Mouse (Mus musculus) heart, embryonic 13.5 days (tissue): ENCODE data around the gene Cd83. TPM values are rescaled to one million over a fixed set of nuclear protein-coding genes. Genes with fewer than 3 reads are reported as not detected.
A peak's percentile ranks its signal among the peaks of the same experiment; 100 is the strongest.

Experiments used
- ATAC-seq: fragments of 200-750 bp; cut with Nextera tagmentation; 2 replicates; pipeline ENCODE4 v1.8.0; 2017; ENCODE audit warnings: moderate TSS enrichment; ENCODE audit not compliant: insufficient number of reproducible peaks, low FRiP score, low TSS enrichment; ENCODE audit errors: extremely low read depth
- H3K27ac ChIP-seq: fragments of 300-500 bp; sonication (generic); replicated peaks from 2 replicates; pipeline ENCODE4 v1.5.1; 2015; ENCODE audit warnings: moderate library complexity, mild to moderate bottlenecking, inconsistent platforms
- H3K27me3 ChIP-seq: fragments of 300-500 bp; sonication (generic); replicated peaks from 2 replicates; pipeline ENCODE4 v1.6.1; 2015; ENCODE audit warnings: mild to moderate bottlenecking, inconsistent platforms
- H3K36me3 ChIP-seq: fragments of 300-500 bp; sonication (generic); 2 replicates; pipeline ENCODE4 v1.6.1; 2015; ENCODE audit warnings: mild to moderate bottlenecking, inconsistent platforms
- H3K4me1 ChIP-seq: fragments of 300-500 bp; sonication (generic); 2 replicates; pipeline ENCODE4 v1.6.1; 2015; ENCODE audit warnings: inconsistent platforms
- H3K4me2 ChIP-seq: fragments of 300-500 bp; sonication (generic); 2 replicates; pipeline ENCODE4 v1.6.1; 2015; ENCODE audit warnings: inconsistent platforms, mild to moderate bottlenecking, moderate library complexity
- H3K4me3 ChIP-seq: fragments of 300-500 bp; sonication (generic); 2 replicates; pipeline ENCODE4 v1.5.1; 2015; ENCODE audit warnings: moderate library complexity, mild to moderate bottlenecking, inconsistent platforms
- H3K9ac ChIP-seq: fragments of 300-500 bp; sonication (generic); 2 replicates; pipeline ENCODE4 v1.6.1; 2015; ENCODE audit warnings: inconsistent platforms, mild to moderate bottlenecking, moderate library complexity
- H3K9me3 ChIP-seq: fragments of 300-500 bp; sonication (generic); 2 replicates; pipeline ENCODE4 v1.6.1; 2016; ENCODE audit warnings: inconsistent platforms
- WGBS: fragments of 180-500 bp; shearing (Covaris S2); methylation state at CpG from one replicate; pipeline ENCODE4 v1.1.7; 2015; ENCODE audit warnings: mixed read lengths; 5-methylcytosine and 5-hydroxymethylcytosine counted together
- polyA plus RNA-seq: library from polyadenylated mRNA; unstranded; fragments of >200 nt; fragmentation: Nextera tagmentation; extraction: Ambion mirVana; gene quantifications from 2 replicates; pipeline ENCODE4 v1.2.1, GENCODE M21; 2015

Gene Cd83
- 2.9 and 3.1 TPM in 2 replicates for polyA plus RNA-seq

DNA sequence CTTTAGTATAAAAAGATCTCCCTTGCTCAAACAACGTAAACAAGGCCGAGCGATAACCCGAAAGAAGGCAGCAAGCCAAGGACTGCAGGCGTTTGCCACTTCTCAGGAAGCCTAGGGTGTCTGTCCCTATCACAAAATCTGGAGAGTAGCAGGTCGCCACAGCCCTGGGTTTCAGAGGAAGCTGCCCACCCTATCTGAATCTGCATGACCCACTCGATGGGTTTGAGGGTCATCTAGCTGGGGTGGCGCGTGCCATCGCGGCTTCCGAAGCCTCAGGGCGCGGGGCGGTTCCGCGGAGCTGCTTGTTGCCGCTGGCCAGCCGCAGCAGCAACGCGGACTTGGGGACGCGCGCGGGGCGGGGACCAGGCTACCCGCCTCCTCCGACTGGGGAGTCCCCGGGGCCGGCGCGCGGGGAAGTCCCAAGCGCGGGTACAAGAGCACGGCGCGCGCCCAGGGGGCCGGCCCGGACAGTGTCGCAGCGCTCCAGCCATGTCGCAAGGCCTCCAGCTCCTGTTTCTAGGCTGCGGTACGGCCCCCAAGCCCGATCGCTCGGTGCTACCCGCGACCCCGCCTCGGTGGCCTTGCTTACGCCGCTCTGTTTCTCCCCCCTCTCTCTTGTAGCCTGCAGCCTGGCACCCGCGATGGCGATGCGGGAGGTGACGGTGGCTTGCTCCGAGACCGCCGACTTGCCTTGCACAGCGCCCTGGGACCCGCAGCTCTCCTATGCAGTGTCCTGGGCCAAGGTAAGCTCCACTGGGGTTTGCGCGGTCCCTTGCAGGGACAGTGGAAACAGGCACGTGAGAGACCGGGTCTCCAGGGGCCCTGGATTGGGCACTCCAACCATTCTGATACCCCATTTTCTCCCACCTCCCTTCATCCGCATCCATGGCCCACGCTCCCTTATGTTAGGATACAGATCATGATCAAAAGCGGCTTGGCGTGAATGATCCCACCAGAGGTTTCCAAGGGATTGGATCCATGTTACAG, at the start of gene Cd83:
Gene Cd83 (plus strand): TSS at position 51 of the 987 bp plus-strand sequence.
- no peak for ATAC-seq
- WGBS = 4% methylated on average over 73 of the region's 73 CpGs
- no peak within 1 kb of the TSS for H3K27ac ChIP-seq

DNA sequence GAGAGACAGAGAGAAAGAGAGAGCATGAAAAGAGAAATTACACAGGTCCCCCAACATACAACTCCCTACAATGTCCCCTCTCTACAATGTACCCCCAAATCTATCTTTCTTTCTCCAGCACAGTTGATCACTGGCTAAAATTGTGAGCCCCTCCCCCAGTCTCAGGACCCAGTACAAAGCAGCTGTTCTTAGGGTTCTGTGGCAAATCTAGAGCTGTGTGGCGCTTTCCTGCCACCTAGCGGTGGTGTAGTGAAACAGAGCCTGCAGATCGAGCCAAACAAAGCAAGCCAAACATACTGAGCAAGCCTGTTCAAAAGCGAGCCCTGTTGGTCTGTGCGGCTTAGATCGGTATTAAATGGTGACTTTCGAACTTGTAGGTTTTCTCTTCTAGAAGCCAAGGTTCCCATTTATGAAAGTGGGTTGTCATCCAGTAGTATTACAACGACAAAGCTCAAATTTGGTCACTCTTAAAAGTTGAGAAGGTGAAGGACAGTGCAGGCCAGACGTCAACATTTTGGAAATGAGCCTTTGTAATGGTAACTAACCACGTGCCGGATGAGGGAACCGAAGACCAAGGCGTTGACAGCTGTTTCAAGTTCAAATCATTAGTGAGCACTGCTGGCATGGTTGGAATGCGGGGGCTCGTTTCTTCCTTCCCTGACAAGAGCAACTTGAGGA, 44.8 kb upstream of the Cd83 start:
- Histone ChIP-seq H3K9ac (0 out of 2 replicates have a peak overlapping the region, but pooled peaks have one; percentile 30), H3K27me3 (no peaks in the 10 kb centered on the region), H3K27ac (no peak overlapping the region), H3K4me2 (no peak overlapping the region), H3K9me3 (peaks cover 8% of the 10 kb centered on the region), H3K4me3 (no peak overlapping the region), H3K4me1 (peaks cover 15% of the 10 kb centered on the region), H3K36me3 (no peaks in the 10 kb centered on the region)
- no peak for ATAC-seq
- WGBS = 17% methylated on average over 15 of the region's 15 CpGs

More for the DNA sequence above, at the start of gene Cd83:
- Histone ChIP-seq H3K9me3 (no peaks in the 10 kb centered on the region), H3K4me3 (peak within 1 kb of the TSS; percentile 66), H3K4me1 (peaks cover 15% of the 10 kb centered on the region), H3K4me2 (peak within 1 kb of the TSS; percentile 97), H3K27me3 (peaks cover 40% of the 10 kb centered on the region), H3K9ac (peak within 1 kb of the TSS; percentile 81), H3K36me3 (no peaks in the 10 kb centered on the region)

DNA sequence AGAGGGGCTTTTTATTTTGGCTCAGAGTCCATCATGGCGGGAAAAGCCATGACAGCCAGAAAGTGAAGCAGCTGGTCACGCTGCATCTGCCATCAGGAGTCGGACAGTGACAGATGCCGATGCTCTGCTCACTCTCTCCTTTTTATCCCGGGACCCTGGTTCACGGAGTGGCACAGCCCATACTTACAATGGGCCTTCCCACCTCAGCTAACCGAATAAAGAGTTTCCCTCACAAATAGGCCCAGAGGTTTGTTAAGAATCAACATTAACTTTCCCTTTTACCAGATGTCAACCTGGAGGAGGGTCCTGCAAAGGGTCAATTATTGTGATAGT, 44.3 kb upstream of the Cd83 start:
- H3K36me3 ChIP-seq = no peaks in the 10 kb centered on the region
- WGBS = 57% methylated on average over 7 of the region's 7 CpGs
- no peak overlapping the region for H3K27ac ChIP-seq
- H3K9me3 ChIP-seq = peaks cover 8% of the 10 kb centered on the region
- no peak overlapping the region for H3K4me3 ChIP-seq
- H3K4me1 ChIP-seq = peaks cover 12% of the 10 kb centered on the region
- H3K9ac ChIP-seq = 0 out of 2 replicates have a peak overlapping the region, but pooled peaks have one; percentile 30
- no peak for ATAC-seq
- H3K4me2 ChIP-seq = no peak overlapping the region
- H3K27me3 ChIP-seq = no peaks in the 10 kb centered on the region

DNA sequence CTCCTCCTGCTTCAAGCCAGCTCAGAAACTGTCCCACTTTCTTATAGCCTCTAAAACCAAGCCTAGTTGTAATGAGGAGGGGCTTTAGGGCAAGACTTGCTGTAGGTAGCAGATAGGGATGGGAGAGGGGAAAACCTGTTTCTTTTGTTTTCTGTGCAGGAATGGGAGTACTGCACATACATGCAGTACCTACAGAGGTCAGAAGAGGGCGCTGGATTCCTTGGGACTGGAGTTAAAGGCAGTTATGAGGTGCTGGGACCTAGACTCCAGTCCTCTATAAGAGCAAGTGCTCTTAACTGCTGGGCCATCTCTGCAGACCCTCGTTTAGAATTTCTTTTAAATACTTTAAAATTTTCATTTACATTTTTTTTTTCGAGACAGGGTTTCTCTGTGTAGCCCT, 41.9 kb upstream of the Cd83 start:
- H3K27me3 ChIP-seq = no peaks in the 10 kb centered on the region
- WGBS = 63% methylated on average over 3 of the region's 3 CpGs
- no peaks in the 10 kb centered on the region for H3K36me3 ChIP-seq
- no peak overlapping the region for H3K9ac ChIP-seq
- H3K27ac ChIP-seq = no peak overlapping the region
- ATAC-seq = no peak
- H3K4me3 ChIP-seq = no peak overlapping the region
- H3K4me1 ChIP-seq = peaks cover 12% of the 10 kb centered on the region
- H3K9me3 ChIP-seq = peaks cover 8% of the 10 kb centered on the region
- no peak overlapping the region for H3K4me2 ChIP-seq

DNA sequence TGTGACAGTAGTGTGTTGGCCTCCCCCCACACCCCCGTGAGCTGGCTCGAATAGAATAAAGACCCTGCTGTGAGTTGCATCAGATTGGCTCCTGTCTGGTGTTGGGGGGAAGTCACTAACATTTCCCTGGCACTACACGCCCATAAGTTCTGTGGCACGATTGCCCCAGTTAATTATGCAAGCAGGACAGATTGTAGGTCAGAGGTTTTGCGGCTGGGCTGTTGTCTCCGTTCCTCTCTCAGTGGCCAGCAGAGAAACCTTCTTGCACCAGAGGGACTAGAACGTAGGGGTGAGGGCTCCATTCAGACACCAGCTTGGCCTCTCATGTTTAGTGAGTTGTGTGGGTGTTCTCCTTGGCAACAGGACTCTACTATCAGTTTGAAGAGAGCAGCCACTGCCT, 40.3 kb upstream of the Cd83 start:
- Histone ChIP-seq H3K9ac (no peak overlapping the region), H3K4me3 (no peak overlapping the region), H3K4me2 (no peak overlapping the region), H3K27ac (no peak overlapping the region), H3K9me3 (peaks cover 8% of the 10 kb centered on the region), H3K27me3 (no peaks in the 10 kb centered on the region), H3K4me1 (peaks cover 12% of the 10 kb centered on the region), H3K36me3 (no peaks in the 10 kb centered on the region)
- WGBS = 77% methylated on average over 7 of the region's 7 CpGs
- ATAC-seq = no peak

DNA sequence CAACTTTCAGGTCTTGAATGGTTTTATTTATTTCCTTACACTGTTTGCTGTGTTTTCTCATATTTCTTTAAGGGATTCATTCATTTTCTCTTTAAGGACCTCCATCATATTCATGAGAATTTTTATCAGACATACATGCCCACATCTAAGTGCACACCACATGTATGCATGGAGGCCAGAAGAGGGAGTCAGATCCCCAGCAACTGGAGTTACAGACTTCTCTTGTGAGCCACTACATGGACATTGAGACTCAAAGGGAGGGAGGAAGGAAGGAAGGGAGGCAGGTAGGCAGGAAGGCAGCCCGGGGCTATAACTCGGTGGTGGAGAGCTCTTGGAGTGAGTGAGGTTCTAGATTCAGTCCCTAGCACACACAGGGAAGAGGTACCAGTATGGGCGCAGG, 34.3 kb upstream of the Cd83 start:
- H3K36me3 ChIP-seq = no peaks in the 10 kb centered on the region
- WGBS = 54% methylated on average over 3 of the region's 3 CpGs
- no peaks in the 10 kb centered on the region for H3K27me3 ChIP-seq
- ATAC-seq = no peak
- H3K4me3 ChIP-seq = no peak overlapping the region
- peaks cover 9% of the 10 kb centered on the region; the same call in 1 of the 2 replicates for H3K4me1 ChIP-seq
- H3K27ac ChIP-seq = no peak overlapping the region
- no peaks in the 10 kb centered on the region for H3K9me3 ChIP-seq
- H3K9ac ChIP-seq = no peak overlapping the region
- no peak overlapping the region; the same call in 1 of the 2 replicates for H3K4me2 ChIP-seq

DNA sequence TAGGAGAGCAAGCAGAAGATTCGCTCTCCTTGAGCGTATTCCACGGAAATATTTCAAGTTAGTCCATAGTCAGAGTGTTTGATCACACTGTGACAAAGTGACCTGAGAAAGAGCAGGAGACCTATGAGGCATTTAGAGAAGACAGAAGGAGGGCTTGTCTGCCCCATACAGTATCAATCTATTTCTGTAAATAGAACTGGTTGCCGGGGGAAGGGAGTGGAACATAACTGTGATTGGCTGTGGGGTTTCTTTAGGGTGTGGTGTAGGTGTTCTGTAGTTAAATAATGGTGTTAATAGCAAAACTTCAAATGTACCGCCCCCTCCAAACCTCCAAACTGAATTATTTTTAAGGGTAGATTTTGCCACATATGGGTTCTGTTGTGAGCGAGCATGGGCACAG, 33.6 kb upstream of the Cd83 start:
- 71% methylated on average over 6 of the region's 6 CpGs for WGBS
- Histone ChIP-seq H3K4me3 (no peak overlapping the region), H3K4me2 (peak overlapping the region; percentile 36; the same call in 1 of the 2 replicates), H3K36me3 (no peaks in the 10 kb centered on the region), H3K27me3 (no peaks in the 10 kb centered on the region), H3K27ac (no peak overlapping the region), H3K9ac (no peak overlapping the region), H3K4me1 (peaks cover 9% of the 10 kb centered on the region; the same call in 1 of the 2 replicates), H3K9me3 (no peaks in the 10 kb centered on the region)
- ATAC-seq = no peak

DNA sequence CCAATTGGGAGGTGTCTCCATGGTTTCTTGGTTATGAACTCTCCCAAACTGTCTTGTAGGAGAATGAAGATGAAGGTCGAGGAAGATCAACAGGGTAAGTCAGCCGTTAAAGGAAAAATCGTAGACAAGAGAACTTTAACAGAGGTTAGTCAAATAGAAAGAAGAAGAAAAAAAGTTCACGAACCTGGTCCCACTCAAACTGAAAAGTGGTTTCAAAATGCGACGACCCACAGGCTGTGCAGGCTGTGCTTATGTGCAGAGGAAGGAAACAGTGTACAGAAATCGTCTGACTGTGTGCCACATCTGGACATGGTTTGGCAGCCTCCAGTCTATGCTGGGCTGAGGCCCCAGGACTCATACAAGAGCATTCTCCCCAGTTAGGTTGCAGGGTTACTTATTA, 32.2 kb upstream of the Cd83 start:
- H3K4me1 ChIP-seq = peaks cover 9% of the 10 kb centered on the region; the same call in 1 of the 2 replicates
- H3K27me3 ChIP-seq = no peaks in the 10 kb centered on the region; the same call in 1 of the 2 replicates
- H3K4me2 ChIP-seq = no peak overlapping the region
- no peak overlapping the region for H3K4me3 ChIP-seq
- 77% methylated on average over 7 of the region's 7 CpGs for WGBS
- no peak overlapping the region for H3K27ac ChIP-seq
- H3K36me3 ChIP-seq = no peaks in the 10 kb centered on the region
- no peak overlapping the region for H3K9ac ChIP-seq
- ATAC-seq = no peak
- H3K9me3 ChIP-seq = no peaks in the 10 kb centered on the region

DNA sequence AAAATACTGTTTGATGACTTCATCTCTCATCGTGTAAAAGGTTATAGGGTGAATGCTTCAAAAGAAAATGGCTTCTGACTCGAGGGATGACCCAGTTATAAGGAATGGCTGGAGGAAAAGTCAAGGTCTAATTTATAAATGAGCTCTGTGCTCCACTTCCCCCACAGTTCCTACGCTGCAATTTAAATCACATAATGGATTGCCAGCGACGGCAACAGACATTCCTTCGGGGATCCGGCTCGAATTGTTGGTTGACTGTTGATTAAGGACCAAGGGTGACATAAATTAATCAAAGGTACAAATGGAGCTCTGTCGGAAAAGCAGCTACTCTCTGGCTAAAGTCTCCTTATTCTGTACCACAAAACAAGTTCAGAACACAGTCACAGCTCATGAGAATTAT, 30.9 kb upstream of the Cd83 start:
- no peak for ATAC-seq
- H3K27ac ChIP-seq = no peak overlapping the region
- H3K9me3 ChIP-seq = no peaks in the 10 kb centered on the region
- H3K4me1 ChIP-seq = peaks cover 9% of the 10 kb centered on the region; the same call in 1 of the 2 replicates
- 63% methylated on average over 9 of the region's 9 CpGs for WGBS
- no peak overlapping the region for H3K4me3 ChIP-seq
- H3K9ac ChIP-seq = no peak overlapping the region
- no peak overlapping the region for H3K4me2 ChIP-seq
- no peaks in the 10 kb centered on the region; the same call in 1 of the 2 replicates for H3K27me3 ChIP-seq
- H3K36me3 ChIP-seq = no peaks in the 10 kb centered on the region

DNA sequence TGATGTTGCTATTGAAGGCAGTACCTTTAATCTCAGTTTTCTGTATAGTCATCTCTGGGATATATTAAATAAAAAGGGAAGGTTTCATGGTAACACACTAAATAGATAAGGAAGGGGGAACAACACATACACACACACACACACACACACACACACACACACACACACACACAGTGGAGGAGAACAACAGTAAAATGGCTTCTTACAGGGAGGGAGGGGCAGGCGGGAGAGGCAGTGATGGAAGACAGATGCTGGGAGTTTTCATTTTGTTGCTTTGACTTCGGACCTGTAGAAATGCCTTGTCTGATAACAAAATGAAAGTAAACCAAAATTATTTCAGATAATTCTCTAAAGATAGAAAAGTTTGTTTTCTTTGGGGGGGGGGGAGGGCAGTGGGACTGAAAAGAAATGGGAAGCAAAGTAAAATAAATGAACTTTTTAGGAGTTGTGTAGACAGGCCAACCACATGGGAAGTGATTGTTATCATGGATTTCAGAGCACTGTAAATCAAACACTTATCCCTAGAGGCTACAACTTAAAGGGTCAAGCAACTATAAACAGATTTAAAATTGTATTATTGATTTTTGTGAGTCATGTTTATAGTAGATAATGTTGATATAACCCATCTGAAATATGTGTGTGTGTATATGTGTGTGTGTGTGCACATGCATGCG, 30.0 kb upstream of the Cd83 start:
- Histone ChIP-seq H3K27me3 (no peaks in the 10 kb centered on the region; the same call in 1 of the 2 replicates), H3K9me3 (no peaks in the 10 kb centered on the region), H3K4me2 (no peak overlapping the region), H3K4me1 (peaks cover 9% of the 10 kb centered on the region; the same call in 1 of the 2 replicates), H3K36me3 (no peaks in the 10 kb centered on the region), H3K4me3 (no peak overlapping the region), H3K9ac (no peak overlapping the region), H3K27ac (no peak overlapping the region)
- ATAC-seq = no peak
- 62% methylated on average over 3 of the region's 3 CpGs for WGBS

DNA sequence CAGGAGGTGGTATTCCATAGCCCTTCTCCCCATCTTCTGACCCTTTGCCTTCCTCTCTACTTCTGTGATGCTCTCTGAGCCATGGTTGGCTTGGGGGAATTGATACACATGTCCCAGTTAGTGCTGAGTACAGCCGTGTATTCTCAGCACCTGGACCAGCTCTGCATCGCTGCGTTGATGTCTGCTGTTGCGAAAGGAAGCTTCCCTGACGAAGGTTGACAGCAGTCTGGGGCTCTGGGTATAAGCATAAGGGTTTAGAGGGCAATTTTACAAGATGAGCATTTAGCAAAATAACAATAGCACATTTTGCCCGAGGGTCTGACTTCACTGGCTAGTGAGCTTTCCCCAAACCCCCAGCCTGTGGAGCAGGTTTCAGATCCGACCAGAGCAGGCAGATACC, 29.0 kb upstream of the Cd83 start:
- no peak overlapping the region for H3K9ac ChIP-seq
- WGBS = 77% methylated on average over 7 of the region's 7 CpGs
- H3K9me3 ChIP-seq = no peaks in the 10 kb centered on the region
- H3K4me2 ChIP-seq = no peak overlapping the region
- no peaks in the 10 kb centered on the region for H3K36me3 ChIP-seq
- ATAC-seq = no peak
- H3K27ac ChIP-seq = no peak overlapping the region
- no peaks in the 10 kb centered on the region; the same call in 1 of the 2 replicates for H3K27me3 ChIP-seq
- H3K4me1 ChIP-seq = peaks cover 6% of the 10 kb centered on the region; the same call in 1 of the 2 replicates
- H3K4me3 ChIP-seq = no peak overlapping the region
